Mouse (Mus musculus) central nervous system, embryonic 14 days (tissue): ENCODE measurements around the gene Kcnd3. TPM values are rescaled to one million over a fixed set of nuclear protein-coding genes. Genes with fewer than 3 reads are reported as not detected.

Source experiments
- polyA plus RNA-seq: library from polyadenylated mRNA; depleted of rRNA; stranded (reverse); fragments of >200 nt; gene quantifications from 2 replicates; pipeline ENCODE4 v1.2.3, GENCODE M21; 2012; rRNA removed

Kcnd3 gene
- 17.3 and 18.4 TPM in 2 replicates for polyA plus RNA-seq

DNA sequence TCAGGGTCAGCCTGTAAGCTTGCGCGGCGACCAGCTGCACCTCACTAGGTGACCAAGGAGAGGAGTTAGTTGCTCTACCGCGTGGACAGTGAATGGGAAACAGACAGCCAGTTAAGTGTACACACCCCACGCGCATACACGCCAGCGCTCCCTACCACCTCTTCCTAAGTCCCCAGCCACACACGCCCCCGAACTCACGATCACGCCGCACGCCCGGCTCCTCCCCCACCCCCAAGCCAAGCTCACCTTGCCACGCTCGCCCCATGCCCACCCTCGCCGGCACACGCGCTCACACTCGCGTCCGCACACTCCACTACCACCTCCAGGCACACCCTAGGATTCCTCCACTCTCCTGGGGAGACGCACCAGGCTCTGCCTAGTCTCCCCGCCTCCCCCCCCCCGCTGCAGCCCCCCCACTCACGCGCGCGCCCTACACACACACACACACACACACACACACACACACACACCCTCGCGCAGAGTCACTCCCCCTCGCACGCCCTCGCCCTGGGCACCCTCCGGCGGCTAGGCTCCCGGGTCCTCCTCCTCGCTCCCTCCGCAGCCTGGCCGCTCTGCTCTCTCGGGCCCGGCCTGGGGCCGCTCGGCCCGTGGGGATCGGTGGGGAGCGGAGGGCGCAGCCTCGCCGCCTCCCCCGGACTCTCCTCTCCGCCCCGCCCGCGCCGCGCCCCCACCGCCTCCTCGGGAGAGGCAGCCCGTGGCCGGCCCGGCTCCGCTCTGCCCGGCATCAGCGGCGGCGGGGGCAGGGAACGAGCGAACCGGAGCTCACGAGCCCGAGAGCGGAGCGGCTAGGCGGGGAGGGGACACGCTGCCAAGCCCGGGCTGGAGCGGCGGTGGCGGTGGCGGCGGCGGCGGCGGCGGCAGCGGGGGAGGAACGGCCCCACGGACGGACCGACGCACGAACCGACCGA lies at the start of gene Kcnd3:
Gene Kcnd3 (plus strand): TSS at position 704 of the 929 bp plus-strand sequence.

DNA sequence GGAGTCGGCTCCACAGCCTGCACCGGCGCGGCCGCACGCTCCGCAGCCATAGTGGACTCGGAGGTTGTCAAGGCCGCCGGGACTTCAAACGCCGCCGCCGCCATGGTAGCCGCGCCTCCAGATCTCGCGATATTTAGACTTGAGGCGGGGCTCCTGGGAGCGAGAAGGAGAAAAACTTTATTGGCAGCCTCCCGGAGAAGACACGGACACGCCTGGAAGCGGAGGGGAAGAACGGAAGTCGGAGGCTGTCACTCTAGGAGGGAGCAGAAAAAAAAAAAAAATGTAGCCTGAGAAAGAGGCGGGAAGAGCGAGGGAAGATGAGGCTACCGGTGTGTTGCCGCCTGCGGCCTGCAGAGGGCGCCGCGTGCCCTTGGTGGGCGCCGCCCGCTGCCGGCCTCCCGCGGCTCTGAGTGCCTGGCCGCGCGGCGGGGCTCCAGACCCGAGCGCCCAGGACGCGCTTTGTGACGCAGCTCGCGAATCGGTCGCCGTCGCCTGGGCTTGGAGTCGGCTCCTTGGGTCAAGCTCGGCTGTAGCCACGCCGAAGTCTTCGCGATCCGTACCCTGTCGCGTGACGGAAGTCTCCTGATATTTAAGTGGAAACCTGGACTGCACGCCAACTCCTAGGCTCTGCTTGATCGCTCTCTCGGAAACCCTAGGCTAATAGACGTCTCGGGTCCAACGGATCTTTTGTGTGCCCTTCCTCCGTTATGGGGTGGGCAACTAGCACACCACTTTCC lies 235.4 kb downstream of the Kcnd3 start, which contains the start of gene Ddx20:
Gene Ddx20 (minus strand): TSS at position 251 of the 737 bp plus-strand sequence.

GRCm38 (mm10) chr3:105704031-105705008 lies 252.2 kb downstream of the Kcnd3 start, which contains the start of gene Inka2:
TSS of gene Inka2 (plus strand) at chr3:105704599.

Other genes starting within 250 kb of the Kcnd3 start
- gene Ddx20, start 235.2 kb downstream of the Kcnd3 start, polyA plus RNA-seq, result 19.4 and 21.2 TPM in 2 replicates